Mouse (Mus musculus) embryonic facial prominence, embryonic 10.5 days (tissue): ENCODE measurements around the gene Prcd. TPM values are rescaled to one million over a fixed set of nuclear protein-coding genes. Genes with fewer than 3 reads are reported as not detected.
"Not testable (repeated sequence)": the region's sequence is repeated elsewhere in the genome, so short reads cannot be mapped to it uniquely, and the experiment has no call there.

Source experiments
- DNase-seq: peaks from one replicate; pipeline ENCODE4 v3.0.0-alpha.2; 2017; ENCODE audit warnings: low spot score
- H3K27ac ChIP-seq: fragments of 300-500 bp; sonication (generic); replicated peaks from 2 replicates; pipeline ENCODE4 v1.5.1; 2016; ENCODE audit warnings: mild to moderate bottlenecking
- H3K27me3 ChIP-seq: fragments of 300-500 bp; sonication (generic); replicated peaks from 2 replicates; pipeline ENCODE4 v1.6.1; 2016; ENCODE audit warnings: low read depth, mild to moderate bottlenecking; ENCODE audit not compliant: poor library complexity, severe bottlenecking
- H3K36me3 ChIP-seq: fragments of 300-500 bp; sonication (generic); replicated peaks from 2 replicates; pipeline ENCODE4 v1.6.1; 2016; ENCODE audit warnings: mild to moderate bottlenecking, moderate library complexity
- H3K4me1 ChIP-seq: fragments of 300-500 bp; sonication (generic); 2 replicates; pipeline ENCODE4 v1.6.1; 2016
- H3K4me3 ChIP-seq: fragments of 300-500 bp; sonication (generic); 2 replicates; pipeline ENCODE4 v1.5.1; 2016; ENCODE audit warnings: mild to moderate bottlenecking, moderate library complexity
- H3K9me3 ChIP-seq: fragments of 300-500 bp; sonication (generic); 2 replicates; pipeline ENCODE4 v1.6.1; 2016; ENCODE audit warnings: mild to moderate bottlenecking
- WGBS: fragments of 180-500 bp; shearing (Covaris S2); methylation state at CpG from one replicate; pipeline ENCODE4 v1.1.7; 2016; 5-methylcytosine and 5-hydroxymethylcytosine counted together
- polyA plus RNA-seq: library from polyadenylated mRNA; unstranded; fragments of >200 nt; fragmentation: Nextera tagmentation; extraction: Ambion mirVana; gene quantifications from 2 replicates; pipeline ENCODE4 v1.2.1, GENCODE M21; 2016

Gene Prcd
- polyA plus RNA-seq = 0.76 and 1.2 TPM in 2 replicates

GRCm38 (mm10) chr11:116653234-116653633 lies at the start of gene Prcd:
TSS of gene Prcd (plus strand) at chr11:116653534.
- peaks cover 84% of the 10 kb centered on the region for H3K4me1 ChIP-seq
- no peak for DNase-seq

GRCm38 (mm10) chr11:116604097-116604496 lies 49.2 kb upstream of the Prcd start:
- peaks cover 27% of the 10 kb centered on the region for H3K36me3 ChIP-seq
- H3K9me3 ChIP-seq = no peaks in the 10 kb centered on the region
- no peak overlapping the region for H3K4me3 ChIP-seq
- peaks cover 11% of the 10 kb centered on the region for H3K4me1 ChIP-seq
- H3K27me3 ChIP-seq = no peaks in the 10 kb centered on the region
- no peak overlapping the region for H3K27ac ChIP-seq
- DNase-seq = no peak
- WGBS = 88% methylated on average over 12 of the region's 12 CpGs

More at GRCm38 (mm10) chr11:116653234-116653633, at the start of gene Prcd:
- peak within 1 kb of the TSS; percentile 68 for H3K27ac ChIP-seq
- 3% methylated on average over 10 of the region's 10 CpGs for WGBS
- no peaks in the 10 kb centered on the region for H3K36me3 ChIP-seq
- H3K9me3 ChIP-seq = no peaks in the 10 kb centered on the region
- H3K27me3 ChIP-seq = peaks cover 75% of the 10 kb centered on the region
- H3K4me3 ChIP-seq = peak within 1 kb of the TSS; percentile 65

GRCm38 (mm10) chr11:116607717-116608116 lies 45.6 kb upstream of the Prcd start:
- WGBS = 89% methylated on average over 3 of the region's 3 CpGs
- H3K36me3 ChIP-seq = peaks cover 17% of the 10 kb centered on the region

GRCm38 (mm10) chr11:116609965-116610630 lies 43.2 kb upstream of the Prcd start:
- Histone ChIP-seq H3K4me1 (peaks cover 25% of the 10 kb centered on the region), H3K9me3 (no peaks in the 10 kb centered on the region), H3K27ac (no peak overlapping the region), H3K27me3 (no peaks in the 10 kb centered on the region), H3K4me3 (no peak overlapping the region), H3K36me3 (peaks cover 2% of the 10 kb centered on the region)
- 82% methylated on average over 15 of the region's 15 CpGs for WGBS
- DNase-seq = no peak

More at GRCm38 (mm10) chr11:116607717-116608116, 45.6 kb upstream of the Prcd start:
- no peaks in the 10 kb centered on the region for H3K9me3 ChIP-seq
- no peak overlapping the region; the same call in 1 of the 2 replicates for H3K27ac ChIP-seq
- DNase-seq = no peak
- H3K4me1 ChIP-seq = peaks cover 21% of the 10 kb centered on the region
- no peak overlapping the region for H3K4me3 ChIP-seq
- H3K27me3 ChIP-seq = no peaks in the 10 kb centered on the region

- not testable (repeated sequence) for DNase-seq, H3K9me3 ChIP-seq, H3K27ac ChIP-seq, H3K36me3 ChIP-seq, H3K4me3 ChIP-seq, H3K27me3 ChIP-seq
- peaks cover 35% of the 10 kb centered on the region for H3K4me1 ChIP-seq
- 90% methylated on average over 9 of the region's 9 CpGs for WGBS
Measured at GRCm38 (mm10) chr11:116611168-116611567, 42.2 kb upstream of the Prcd start.

GRCm38 (mm10) chr11:116611883-116612282 lies 41.5 kb upstream of the Prcd start:
- no peak overlapping the region for H3K27ac ChIP-seq
- no peaks in the 10 kb centered on the region for H3K9me3 ChIP-seq
- peaks cover 42% of the 10 kb centered on the region for H3K4me1 ChIP-seq
- 91% methylated on average over 9 of the region's 9 CpGs for WGBS
- DNase-seq = no peak
- no peaks in the 10 kb centered on the region; the same call in 1 of the 2 replicates for H3K36me3 ChIP-seq
- no peak overlapping the region for H3K4me3 ChIP-seq
- H3K27me3 ChIP-seq = no peaks in the 10 kb centered on the region

- H3K9me3 ChIP-seq = no peaks in the 10 kb centered on the region
- DNase-seq = no peak
- no peaks in the 10 kb centered on the region for H3K27me3 ChIP-seq
- H3K27ac ChIP-seq = no peak overlapping the region; the same call in 1 of the 2 replicates
- no peak overlapping the region for H3K4me3 ChIP-seq
- H3K4me1 ChIP-seq = peaks cover 44% of the 10 kb centered on the region
- WGBS = 84% methylated on average over 1 of the region's 1 CpGs
- H3K36me3 ChIP-seq = no peaks in the 10 kb centered on the region; the same call in 1 of the 2 replicates
Measured at GRCm38 (mm10) chr11:116612554-116612953, 40.8 kb upstream of the Prcd start.

GRCm38 (mm10) chr11:116613234-116613633 lies 40.1 kb upstream of the Prcd start:
- no peak overlapping the region for H3K4me3 ChIP-seq
- no peak overlapping the region for H3K27ac ChIP-seq
- H3K9me3 ChIP-seq = no peaks in the 10 kb centered on the region
- peaks cover 50% of the 10 kb centered on the region for H3K4me1 ChIP-seq
- no peaks in the 10 kb centered on the region; the same call in 1 of the 2 replicates for H3K27me3 ChIP-seq
- H3K36me3 ChIP-seq = no peaks in the 10 kb centered on the region; the same call in 1 of the 2 replicates
- WGBS = 93% methylated on average over 6 of the region's 6 CpGs
- DNase-seq = no peak

- Histone ChIP-seq H3K9me3 (no peaks in the 10 kb centered on the region), H3K36me3 (no peaks in the 10 kb centered on the region), H3K27me3 (peaks cover 10% of the 10 kb centered on the region), H3K27ac (peak overlapping the region; percentile 48; the same call in 1 of the 2 replicates), H3K4me3 (no peak overlapping the region), H3K4me1 (peaks cover 48% of the 10 kb centered on the region)
- DNase-seq = peak; percentile 34
- WGBS = 54% methylated on average over 15 of the region's 15 CpGs
Measured at GRCm38 (mm10) chr11:116615735-116616437, 37.4 kb upstream of the Prcd start.

- peaks cover 55% of the 10 kb centered on the region for H3K4me1 ChIP-seq
- no peaks in the 10 kb centered on the region for H3K9me3 ChIP-seq
- peak overlapping the region; percentile 48 for H3K27ac ChIP-seq
- peaks cover 13% of the 10 kb centered on the region for H3K27me3 ChIP-seq
- no peak for DNase-seq
- WGBS = 76% methylated on average over 10 of the region's 10 CpGs
- H3K4me3 ChIP-seq = no peak overlapping the region
- no peaks in the 10 kb centered on the region for H3K36me3 ChIP-seq
Measured at GRCm38 (mm10) chr11:116616438-116617118, 36.8 kb upstream of the Prcd start.

- no peak overlapping the region for H3K27ac ChIP-seq
Measured at GRCm38 (mm10) chr11:116617641-116618040, 35.7 kb upstream of the Prcd start.

GRCm38 (mm10) chr11:116618666-116619065 lies 34.7 kb upstream of the Prcd start:
- Histone ChIP-seq H3K4me3 (no peak overlapping the region), H3K27me3 (peaks cover 34% of the 10 kb centered on the region), H3K36me3 (no peaks in the 10 kb centered on the region), H3K4me1 (peaks cover 76% of the 10 kb centered on the region), H3K27ac (no peak overlapping the region), H3K9me3 (no peaks in the 10 kb centered on the region)
- WGBS = 89% methylated on average over 7 of the region's 7 CpGs
- no peak for DNase-seq

More at GRCm38 (mm10) chr11:116617641-116618040, 35.7 kb upstream of the Prcd start:
- DNase-seq = no peak
- 89% methylated on average over 7 of the region's 7 CpGs for WGBS
- peaks cover 24% of the 10 kb centered on the region for H3K27me3 ChIP-seq
- H3K9me3 ChIP-seq = no peaks in the 10 kb centered on the region
- peaks cover 66% of the 10 kb centered on the region for H3K4me1 ChIP-seq
- H3K36me3 ChIP-seq = no peaks in the 10 kb centered on the region
- no peak overlapping the region for H3K4me3 ChIP-seq
